Mouse (Mus musculus) stomach, postnatal 0 days (tissue): ENCODE measurements around the gene Gm10184. TPM values are rescaled to one million over a fixed set of nuclear protein-coding genes. Genes with fewer than 3 reads are reported as not detected.

ENCODE experiments used
- ATAC-seq: fragments of 200-750 bp; cut with Nextera tagmentation; 2 replicates; pipeline ENCODE4 v1.8.0; 2017; ENCODE audit not compliant: low FRiP score, low TSS enrichment
- DNase-seq: peaks from one replicate; pipeline ENCODE4 v3.0.0-alpha.2; 2016; ENCODE audit warnings: low spot score
- H3K27ac ChIP-seq: fragments of 300-500 bp; sonication (generic); replicated peaks from 2 replicates; pipeline ENCODE4 v1.5.1; 2014; ENCODE audit warnings: mild to moderate bottlenecking, control low read depth
- H3K27me3 ChIP-seq: fragments of 300-500 bp; sonication (generic); 2 replicates; pipeline ENCODE4 v1.6.1; 2014; ENCODE audit warnings: low read length; ENCODE audit not compliant: control insufficient read depth, insufficient read depth
- H3K36me3 ChIP-seq: fragments of 300-500 bp; sonication (generic); 2 replicates; pipeline ENCODE4 v1.6.1; 2014; ENCODE audit warnings: low read length, mixed read lengths; ENCODE audit not compliant: control insufficient read depth, insufficient read depth
- H3K4me1 ChIP-seq: fragments of 300-500 bp; sonication (generic); replicated peaks from 2 replicates; pipeline ENCODE4 v1.6.1; 2014; ENCODE audit warnings: antibody characterized with exemption; ENCODE audit not compliant: control insufficient read depth, insufficient read depth
- H3K4me2 ChIP-seq: fragments of 300-500 bp; sonication (generic); replicated peaks from 2 replicates; pipeline ENCODE4 v1.6.1; 2014; ENCODE audit warnings: low read depth, mild to moderate bottlenecking, control low read depth, moderate library complexity
- H3K4me3 ChIP-seq: fragments of 300-500 bp; sonication (generic); 2 replicates; pipeline ENCODE4 v1.5.1; 2014; ENCODE audit warnings: low read depth, low read length, control low read depth
- H3K9ac ChIP-seq: fragments of 300-500 bp; sonication (generic); 2 replicates; pipeline ENCODE4 v1.6.1; 2014; ENCODE audit warnings: mild to moderate bottlenecking, low read length, control low read depth, mixed read lengths
- H3K9me3 ChIP-seq: fragments of 300-500 bp; sonication (generic); 2 replicates; pipeline ENCODE4 v1.6.1; 2016; ENCODE audit warnings: low read length; ENCODE audit not compliant: control insufficient read depth
- CTCF ChIP-seq: IDR thresholded peaks from 2 replicates; pipeline ENCODE4 v1.5.1; 2016; ENCODE audit warnings: antibody characterized with exemption, low read depth, mild to moderate bottlenecking, moderate library complexity
- EP300 ChIP-seq: optimal IDR thresholded peaks from 2 replicates; pipeline ENCODE3; 2016; ENCODE audit warnings: antibody characterized with exemption
- WGBS: fragments of 180-500 bp; shearing (Covaris S2); extraction: QIAGEN DNeasy Blood & Tissue Kit; methylation state at CpG from one replicate; pipeline ENCODE4 v1.1.7; 2014; 5-methylcytosine and 5-hydroxymethylcytosine counted together
- polyA plus RNA-seq: library from polyadenylated mRNA; unstranded; fragments of >200 nt; fragmentation: Nextera tagmentation; extraction: Ambion mirVana; gene quantifications from 2 replicates; pipeline ENCODE4 v1.2.1, GENCODE M21; 2015

Gm10184 gene
- polyA plus RNA-seq, 1 experiment from 2014 or later = 38.2 TPM

DNA sequence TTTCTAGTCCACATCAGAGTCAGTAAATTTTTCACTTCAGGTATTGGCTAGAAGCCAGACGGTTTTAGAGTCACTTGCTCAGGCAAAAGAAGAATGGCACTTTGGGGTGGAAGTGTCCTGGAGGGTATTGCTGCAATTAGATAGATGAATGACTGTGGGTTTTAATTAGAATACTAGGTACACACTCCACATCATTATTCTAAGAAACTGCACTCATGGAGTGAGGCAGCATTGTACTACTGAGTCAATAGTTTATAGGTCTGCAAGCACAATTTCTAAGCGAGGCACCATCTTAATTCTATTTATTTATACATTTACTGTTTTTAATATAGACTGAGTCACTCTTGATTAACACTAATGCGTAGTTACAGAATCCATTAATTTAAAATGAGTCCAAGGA is 10.4 kb downstream of the Gm10184 start:
- TF ChIP-seq EP300 (no peak), CTCF (no peak)
- DNase-seq (no peak), ATAC-seq (no peak)
- Histone ChIP-seq H3K27ac (no peak overlapping the region), H3K27me3 (no peaks in the 10 kb centered on the region), H3K36me3 (no peaks in the 10 kb centered on the region), H3K4me1 (no peaks in the 10 kb centered on the region), H3K9me3 (no peaks in the 10 kb centered on the region), H3K4me2 (no peak overlapping the region), H3K4me3 (no peak overlapping the region), H3K9ac (no peak overlapping the region)
- 43% methylated on average over 3 of the region's 3 CpGs for WGBS

GRCm38 (mm10) chr17:89864996-89865395 is 45.3 kb downstream of the Gm10184 start:
- Histone ChIP-seq H3K27ac (no peak overlapping the region), H3K4me2 (no peak overlapping the region), H3K4me3 (no peak overlapping the region), H3K36me3 (no peaks in the 10 kb centered on the region), H3K4me1 (no peaks in the 10 kb centered on the region), H3K9me3 (no peaks in the 10 kb centered on the region), H3K9ac (no peak overlapping the region), H3K27me3 (no peaks in the 10 kb centered on the region)
- DNase-seq (no peak), ATAC-seq (no peak)
- WGBS = 73% methylated on average over 3 of the region's 3 CpGs
- TF ChIP-seq EP300 (no peak), CTCF (no peak)
